Mouse (Mus musculus) C2C12 (cell line): ENCODE data around the gene Tmc8.

Experiments
- CTCF ChIP-seq: IDR thresholded peaks from one replicate; pipeline ENCODE4 v1.5.1; 2011; ENCODE audit not compliant: control insufficient read depth, insufficient read depth, insufficient read length
- MYOG ChIP-seq: IDR thresholded peaks from one replicate; pipeline ENCODE4 v1.6.1; 2011; ENCODE audit not compliant: control insufficient read depth, insufficient read length; ENCODE audit errors: extremely low read depth

GRCm38 (mm10) chr11:117826916-117827315, 45.0 kb downstream of the Tmc8 start:
- TF ChIP-seq CTCF: no peak
- TF ChIP-seq MYOG: no peak
